Mouse (Mus musculus) embryonic facial prominence, embryonic 11.5 days (tissue): ENCODE measurements around the gene Camta1. TPM values are rescaled to one million over a fixed set of nuclear protein-coding genes. Genes with fewer than 3 reads are reported as not detected.

ENCODE experiments used
- ATAC-seq: fragments of 200-750 bp; cut with Nextera tagmentation; replicated peaks from 2 replicates; pipeline ENCODE4 v1.8.0; 2017; ENCODE audit warnings: low read depth; ENCODE audit not compliant: insufficient number of reproducible peaks, low FRiP score, low TSS enrichment
- DNase-seq: peaks from one replicate; pipeline ENCODE4 v3.0.0-alpha.2; 2015; ENCODE audit warnings: low spot score
- H3K27ac ChIP-seq: fragments of 300-500 bp; sonication (generic); replicated peaks from 2 replicates; pipeline ENCODE4 v1.5.1; 2014; ENCODE audit warnings: mild to moderate bottlenecking, low read depth, low read length, control low read depth
- H3K27me3 ChIP-seq: fragments of 300-500 bp; sonication (generic); 2 replicates; pipeline ENCODE4 v1.6.1; 2014; ENCODE audit warnings: mild to moderate bottlenecking, low read length, moderate library complexity, mixed read lengths; ENCODE audit not compliant: control insufficient read depth, insufficient read depth
- H3K36me3 ChIP-seq: fragments of 300-500 bp; sonication (generic); replicated peaks from 2 replicates; pipeline ENCODE4 v1.6.1; 2014; ENCODE audit warnings: low read depth, mild to moderate bottlenecking, low read length, moderate library complexity, mixed read lengths; ENCODE audit not compliant: control insufficient read depth, insufficient read depth
- H3K4me1 ChIP-seq: fragments of 300-500 bp; sonication (generic); 2 replicates; pipeline ENCODE4 v1.6.1; 2014; ENCODE audit warnings: low read length, mixed read lengths; ENCODE audit not compliant: control insufficient read depth, insufficient read depth
- H3K4me2 ChIP-seq: fragments of 300-500 bp; sonication (generic); 2 replicates; pipeline ENCODE4 v1.6.1; 2014; ENCODE audit warnings: low read depth, mild to moderate bottlenecking, control low read depth, low read length, moderate library complexity
- H3K4me3 ChIP-seq: fragments of 300-500 bp; sonication (generic); 2 replicates; pipeline ENCODE4 v1.5.1; 2014; ENCODE audit warnings: low read depth, low read length, control low read depth
- H3K9ac ChIP-seq: fragments of 300-500 bp; sonication (generic); replicated peaks from 2 replicates; pipeline ENCODE4 v1.6.1; 2014; ENCODE audit warnings: mild to moderate bottlenecking, control low read depth, low read length
- H3K9me3 ChIP-seq: fragments of 300-500 bp; sonication (generic); replicated peaks from 2 replicates; pipeline ENCODE4 v1.6.1; 2016; ENCODE audit warnings: mild to moderate bottlenecking, low read length, inconsistent platforms, mixed read lengths; ENCODE audit not compliant: control insufficient read depth
- WGBS: fragments of 180-500 bp; shearing (Covaris S2); extraction: QIAGEN DNeasy Blood & Tissue Kit; methylation state at CpG from one replicate; pipeline ENCODE4 v1.1.7; 2014; 5-methylcytosine and 5-hydroxymethylcytosine counted together
- polyA plus RNA-seq: library from polyadenylated mRNA; unstranded; fragments of >200 nt; fragmentation: Nextera tagmentation; extraction: Ambion mirVana; gene quantifications from 2 replicates; pipeline ENCODE4 v1.2.1, GENCODE M21; 2014

Camta1 gene
- polyA plus RNA-seq, 1 experiment from 2014 or later, result 130 TPM

DNA sequence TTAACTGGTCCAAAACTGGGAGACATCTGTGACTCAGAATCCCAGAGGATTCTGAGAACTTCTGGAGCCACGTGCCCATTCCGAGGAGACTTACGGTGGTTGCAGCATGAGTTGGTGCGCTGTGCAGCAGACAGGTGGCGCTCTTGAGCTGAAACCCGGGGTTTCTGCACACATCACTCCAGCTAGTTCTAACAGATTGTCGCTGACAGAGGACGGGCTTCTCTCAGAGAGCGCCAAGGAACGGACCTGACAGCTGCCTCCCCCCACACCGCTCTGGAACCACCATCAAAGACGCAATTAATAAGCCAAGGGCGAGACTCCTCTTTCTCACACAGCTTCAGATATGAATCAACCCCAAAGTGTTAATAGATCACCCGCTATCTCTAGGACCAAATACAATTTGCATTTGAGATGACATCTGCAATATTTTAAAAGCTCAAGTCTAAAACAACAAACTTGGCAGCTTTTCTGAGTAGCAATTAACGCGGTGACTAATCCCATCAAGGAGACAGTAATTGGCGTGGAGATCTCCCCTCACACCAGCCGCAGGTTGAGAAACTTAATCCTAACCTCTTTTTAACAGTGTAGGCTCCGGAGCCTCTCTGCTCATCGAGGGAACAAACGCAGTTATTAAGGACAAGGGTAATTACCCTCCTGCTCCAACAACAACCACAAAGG, 378.2 kb downstream of the Camta1 start:
- 13% methylated on average over 21 of the region's 21 CpGs for WGBS
- H3K27ac ChIP-seq, result no peak overlapping the region
- no peaks in the 10 kb centered on the region for H3K27me3 ChIP-seq
- H3K9me3 ChIP-seq, result no peaks in the 10 kb centered on the region
- no peak overlapping the region for H3K9ac ChIP-seq
- H3K4me2 ChIP-seq, result no peak overlapping the region
- no peaks in the 10 kb centered on the region for H3K36me3 ChIP-seq
- ATAC-seq (peak; percentile 75), DNase-seq (peak; percentile 80)
- H3K4me1 ChIP-seq, result no peaks in the 10 kb centered on the region
- H3K4me3 ChIP-seq, result no peak overlapping the region

DNA sequence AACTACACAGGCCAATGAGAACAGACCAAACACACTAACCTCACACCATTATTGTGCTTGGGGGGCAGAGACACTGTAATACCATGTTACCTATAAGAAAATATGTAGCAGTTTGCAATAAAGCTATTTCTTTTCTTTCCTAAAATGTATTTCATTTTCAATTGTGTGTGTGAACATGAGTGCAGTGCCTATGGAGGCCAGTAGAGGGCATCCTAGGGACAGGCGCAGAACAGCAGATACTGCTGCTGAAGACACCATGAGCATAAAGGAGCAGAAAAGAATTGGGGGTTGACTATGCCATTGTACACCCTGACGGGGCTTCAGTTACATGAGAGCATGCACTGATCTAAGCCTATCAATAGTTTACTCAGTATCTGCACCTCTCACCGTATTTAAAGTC, 380.7 kb downstream of the Camta1 start:
- ATAC-seq (no peak), DNase-seq (no peak)
- no peak overlapping the region for H3K9ac ChIP-seq
- H3K27ac ChIP-seq, result no peak overlapping the region
- 92% methylated on average over 3 of the region's 3 CpGs for WGBS
- H3K4me2 ChIP-seq, result no peak overlapping the region
- no peaks in the 10 kb centered on the region for H3K4me1 ChIP-seq
- H3K27me3 ChIP-seq, result no peaks in the 10 kb centered on the region
- H3K4me3 ChIP-seq, result no peak overlapping the region
- no peaks in the 10 kb centered on the region for H3K36me3 ChIP-seq
- H3K9me3 ChIP-seq, result no peaks in the 10 kb centered on the region

DNA sequence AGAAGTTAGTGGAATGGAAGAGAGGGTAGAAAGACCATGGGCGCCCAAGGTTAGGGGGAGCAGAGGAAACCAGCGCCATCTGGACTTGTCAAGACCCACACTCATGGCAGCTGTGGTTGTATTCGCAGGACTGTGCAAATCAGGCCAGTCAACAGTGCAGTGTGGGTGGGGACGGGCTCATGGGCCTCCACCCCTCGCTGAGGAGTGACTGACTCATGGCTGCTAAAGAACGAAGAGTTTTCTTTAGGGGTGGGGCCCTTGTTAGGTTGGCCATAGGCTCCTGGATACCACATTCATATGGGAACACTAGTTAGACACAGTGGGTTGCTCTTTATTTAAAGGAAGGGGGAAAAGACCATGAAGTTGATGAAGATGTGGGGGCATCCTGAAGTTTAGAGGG, 383.7 kb downstream of the Camta1 start:
- 92% methylated on average over 6 of the region's 6 CpGs for WGBS
- Histone ChIP-seq H3K36me3 (no peaks in the 10 kb centered on the region), H3K4me3 (no peak overlapping the region), H3K9ac (no peak overlapping the region), H3K4me2 (no peak overlapping the region), H3K27me3 (no peaks in the 10 kb centered on the region), H3K4me1 (no peaks in the 10 kb centered on the region), H3K27ac (no peak overlapping the region), H3K9me3 (no peaks in the 10 kb centered on the region)
- no peak for DNase-seq
- no peak for ATAC-seq

DNA sequence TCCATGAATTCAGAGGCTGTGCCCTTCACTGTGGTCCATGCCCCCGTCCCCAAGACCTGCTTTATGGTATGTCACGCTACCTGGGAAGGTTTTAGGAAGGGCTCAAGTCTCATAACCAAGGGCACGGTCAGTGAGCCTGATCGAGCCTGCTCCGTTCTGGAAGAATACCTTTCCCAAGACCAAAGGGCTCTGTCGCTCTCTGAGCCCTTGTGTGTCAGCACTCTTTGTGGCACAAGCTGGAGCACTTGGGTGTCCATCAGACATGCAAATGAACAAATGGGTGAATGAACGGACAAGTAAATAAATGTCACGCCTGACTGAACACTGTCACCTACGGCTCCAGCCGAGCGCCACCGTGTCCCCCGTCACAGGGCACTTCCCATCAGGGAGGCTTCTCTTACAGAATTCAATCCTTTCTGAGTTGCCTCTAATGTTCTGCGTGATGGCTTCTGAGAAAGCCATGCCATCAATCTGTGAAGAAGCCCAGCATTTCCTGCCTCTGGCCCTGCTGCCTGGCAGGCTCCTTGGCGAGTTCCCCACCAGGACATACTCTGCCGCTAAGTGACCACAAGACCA, 386.7 kb downstream of the Camta1 start:
- no peak for ATAC-seq
- 77% methylated on average over 16 of the region's 16 CpGs for WGBS

DNA sequence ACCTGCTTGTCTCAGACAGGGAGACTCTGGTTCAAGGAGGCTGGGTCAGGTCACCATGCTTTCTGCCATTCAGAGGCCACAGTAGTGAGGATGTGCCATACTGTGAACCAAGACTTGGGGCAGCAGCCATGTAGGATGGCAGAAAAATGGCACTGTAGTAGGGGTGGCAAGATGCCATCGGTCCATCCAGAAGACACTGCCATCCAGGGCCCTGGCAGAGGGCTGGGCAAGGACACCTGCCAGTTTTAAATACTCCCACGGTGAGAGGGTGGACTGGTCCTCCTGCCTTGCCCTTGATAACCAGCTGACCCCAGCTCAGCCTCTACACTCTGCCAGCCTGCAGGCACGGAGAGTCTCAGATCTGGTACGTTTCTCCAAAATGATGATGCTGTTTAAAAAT, 389.8 kb downstream of the Camta1 start:
- WGBS, result 86% methylated on average over 4 of the region's 4 CpGs
- DNase-seq (no peak), ATAC-seq (no peak)
- no peak overlapping the region for H3K4me2 ChIP-seq
- H3K4me3 ChIP-seq, result no peak overlapping the region
- no peaks in the 10 kb centered on the region for H3K9me3 ChIP-seq
- H3K4me1 ChIP-seq, result no peaks in the 10 kb centered on the region
- H3K27ac ChIP-seq, result no peak overlapping the region
- H3K27me3 ChIP-seq, result no peaks in the 10 kb centered on the region
- H3K36me3 ChIP-seq, result no peaks in the 10 kb centered on the region
- H3K9ac ChIP-seq, result no peak overlapping the region

More for the DNA sequence above, 386.7 kb downstream of the Camta1 start:
- no peak for DNase-seq
- no peaks in the 10 kb centered on the region for H3K27me3 ChIP-seq
- H3K36me3 ChIP-seq, result no peaks in the 10 kb centered on the region
- no peak overlapping the region for H3K4me3 ChIP-seq
- no peaks in the 10 kb centered on the region for H3K9me3 ChIP-seq
- no peak overlapping the region for H3K4me2 ChIP-seq
- no peak overlapping the region for H3K27ac ChIP-seq
- no peak overlapping the region for H3K9ac ChIP-seq
- H3K4me1 ChIP-seq, result no peaks in the 10 kb centered on the region

DNA sequence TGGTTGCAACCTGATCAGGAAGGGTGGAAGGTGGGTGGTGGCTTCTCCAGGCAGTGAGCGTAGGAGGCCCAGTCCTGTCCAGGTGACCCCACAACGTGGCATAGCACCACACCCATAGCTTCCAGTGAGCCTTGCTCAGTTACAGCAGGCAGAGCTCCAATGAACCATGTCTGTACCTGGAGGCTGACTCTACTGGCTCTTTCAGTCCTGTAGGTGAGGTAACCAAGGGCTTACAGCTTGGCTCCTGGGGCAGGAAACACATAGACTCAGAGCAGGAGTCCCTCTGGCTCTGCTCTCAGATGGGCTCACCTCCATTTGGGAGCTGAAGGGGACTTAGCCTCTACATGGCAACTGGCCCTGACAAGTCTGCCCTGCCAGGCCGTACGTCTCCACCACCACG, 393.3 kb downstream of the Camta1 start:
- no peak overlapping the region for H3K27ac ChIP-seq
- 93% methylated on average over 5 of the region's 5 CpGs for WGBS
- no peak for DNase-seq
- no peak for ATAC-seq
- H3K36me3 ChIP-seq, result no peaks in the 10 kb centered on the region
- no peak overlapping the region for H3K9ac ChIP-seq
- H3K4me3 ChIP-seq, result no peak overlapping the region
- H3K4me2 ChIP-seq, result no peak overlapping the region
- H3K4me1 ChIP-seq, result no peaks in the 10 kb centered on the region
- H3K9me3 ChIP-seq, result no peaks in the 10 kb centered on the region
- no peaks in the 10 kb centered on the region for H3K27me3 ChIP-seq

DNA sequence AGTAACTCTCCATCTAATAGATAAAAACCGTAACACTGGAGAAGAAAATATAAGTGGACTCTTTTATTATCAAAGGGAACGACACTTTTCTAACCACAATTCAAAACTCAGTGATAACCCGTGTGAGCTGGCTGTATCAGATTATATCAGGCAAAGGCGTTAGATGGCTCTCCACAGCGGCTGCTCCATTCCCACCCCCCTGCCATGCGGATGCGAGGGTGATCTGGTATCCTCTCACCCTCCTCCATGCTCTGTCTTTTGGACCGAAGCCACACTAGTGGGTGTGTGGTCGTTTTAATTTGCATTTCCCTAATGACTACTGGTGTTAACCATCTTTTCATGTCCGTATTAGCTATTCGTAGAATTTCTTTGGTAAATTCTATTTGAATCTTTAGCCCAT, 403.0 kb downstream of the Camta1 start:
- DNase-seq, result no peak
- Histone ChIP-seq H3K4me2 (no peak overlapping the region), H3K4me1 (no peaks in the 10 kb centered on the region), H3K9me3 (no peaks in the 10 kb centered on the region), H3K27ac (no peak overlapping the region), H3K4me3 (no peak overlapping the region), H3K27me3 (no peaks in the 10 kb centered on the region), H3K36me3 (no peaks in the 10 kb centered on the region), H3K9ac (no peak overlapping the region)
- 85% methylated on average over 11 of the region's 11 CpGs for WGBS
- no peak for ATAC-seq

DNA sequence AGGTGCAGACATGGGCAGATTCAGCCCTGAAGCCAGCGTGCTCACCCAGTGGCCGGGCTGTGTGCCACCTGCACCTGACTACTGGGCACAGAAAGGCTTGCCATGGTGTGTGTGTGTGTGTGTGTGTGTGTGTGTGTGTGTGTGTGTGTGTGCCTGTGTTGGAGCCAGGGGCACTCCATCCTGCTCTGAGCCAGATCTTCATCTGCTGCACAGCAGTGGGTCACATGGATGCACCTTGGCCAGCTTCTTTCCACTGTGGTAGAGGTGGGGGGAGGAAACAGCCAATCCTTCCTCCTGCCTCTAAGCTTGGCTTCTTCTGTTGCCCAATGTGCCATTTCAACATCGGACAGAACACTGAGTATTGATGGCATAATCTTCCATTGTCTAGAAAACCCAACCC, 407.1 kb downstream of the Camta1 start:
- ATAC-seq (no peak), DNase-seq (no peak)
- Histone ChIP-seq H3K27ac (no peak overlapping the region), H3K27me3 (no peaks in the 10 kb centered on the region), H3K4me1 (no peaks in the 10 kb centered on the region), H3K4me3 (no peak overlapping the region), H3K36me3 (no peaks in the 10 kb centered on the region), H3K4me2 (no peak overlapping the region), H3K9me3 (no peaks in the 10 kb centered on the region), H3K9ac (no peak overlapping the region)
- 89% methylated on average over 3 of the region's 3 CpGs for WGBS
